Mouse (Mus musculus): Measurements from ENCODE around the gene Copg1. TPM values are rescaled to one million over a fixed set of nuclear protein-coding genes. Genes with fewer than 3 reads are reported as not detected.

Copg1 gene
- 128 and 138 TPM in 2 replicates for polyA plus RNA-seq (2014; fragmentation: Nextera tagmentation; extraction: Ambion mirVana)

DNA sequence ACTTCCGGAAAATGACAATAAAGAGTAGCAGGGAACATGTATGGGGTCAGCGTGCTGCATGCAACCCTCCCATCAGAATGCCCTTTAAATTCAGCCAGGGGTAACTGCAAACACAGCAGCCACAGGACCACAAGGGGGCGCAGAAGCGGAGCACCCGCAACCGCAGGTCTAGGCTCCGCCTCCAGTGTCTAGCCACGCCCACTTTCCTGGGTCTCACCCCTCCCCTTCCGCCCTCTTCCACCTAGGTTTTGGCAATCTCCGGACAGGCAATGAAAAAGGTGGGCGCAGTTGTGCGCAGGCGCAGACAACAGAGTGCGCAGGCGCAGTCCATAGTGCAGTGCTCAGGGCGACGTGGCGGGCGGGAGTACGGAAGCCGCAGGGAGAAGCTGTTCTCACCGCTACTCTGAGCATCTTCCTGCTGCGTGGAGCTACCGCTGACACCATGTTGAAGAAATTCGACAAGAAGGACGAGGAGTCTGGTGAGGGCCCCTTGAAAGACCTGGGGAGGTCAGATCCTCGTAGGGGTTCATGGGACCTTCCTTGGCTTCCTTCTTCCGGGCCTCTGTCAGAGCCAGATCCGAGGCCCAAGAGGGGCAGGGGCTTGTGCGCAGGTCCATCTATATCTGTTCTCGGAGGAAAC is at the start of gene Copg1:
Gene Copg1 (plus strand): TSS at position 221 of the 640 bp plus-strand sequence.
- H3K4me3 ChIP-seq (ENCODE audit: low read depth, low read length) = peak within 1 kb of the TSS; percentile 67
- peak; percentile 97 for ATAC-seq (ENCODE audit: low FRiP score)

DNA sequence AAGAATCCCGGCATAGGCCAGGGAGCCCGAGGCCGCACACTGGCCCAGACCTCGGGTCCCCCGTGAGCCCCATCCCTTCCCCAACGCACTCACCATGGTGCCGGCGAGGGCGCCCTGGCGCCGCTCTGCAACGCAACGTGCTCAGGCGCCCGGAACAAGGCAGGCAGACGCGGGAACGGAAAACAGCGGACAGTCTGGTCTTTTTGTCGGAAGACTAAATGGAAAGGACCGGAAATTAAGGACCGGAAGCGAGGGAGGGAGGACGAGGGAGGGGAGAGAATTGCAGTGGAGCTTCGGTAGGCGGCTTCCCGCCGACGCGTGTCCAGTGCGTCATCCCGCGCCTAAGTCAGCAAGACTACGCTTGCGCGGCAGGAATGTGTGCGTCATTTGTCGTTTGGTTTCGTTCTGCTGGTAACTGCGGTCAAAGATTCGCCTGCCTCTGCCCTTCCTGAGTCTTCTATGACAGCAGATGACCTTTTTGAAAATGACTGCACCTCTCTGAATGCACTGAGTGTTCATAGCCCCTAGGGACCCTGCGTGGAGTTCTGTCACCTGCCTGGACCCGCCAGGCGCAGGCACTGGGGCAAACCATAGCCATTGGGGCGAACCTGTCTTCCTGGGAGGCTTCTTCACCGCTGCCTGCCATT is 48.9 kb upstream of the Copg1 start, which contains the start of gene Isy1:
Gene Isy1 (minus strand): TSS at position 248 of the 647 bp plus-strand sequence.
- H3K4me1 ChIP-seq (replicated peaks; ENCODE audit: control insufficient read depth, insufficient read depth, low read length) = no peaks in the 10 kb centered on the region
- peak within 1 kb of the TSS; percentile 91 for H3K9ac ChIP-seq (ENCODE audit: low read depth, low read length)
- H3K27me3 ChIP-seq (ENCODE audit: control insufficient read depth, insufficient read depth, low read length) = no peaks in the 10 kb centered on the region
- H3K4me2 ChIP-seq (replicated peaks; ENCODE audit: low read depth, low read length) = peak within 1 kb of the TSS; percentile 87
- peaks cover 6% of the 10 kb centered on the region; the same call in 1 of the 2 replicates for H3K36me3 ChIP-seq (ENCODE audit: control insufficient read depth, insufficient read depth, low read length)
- H3K9me3 ChIP-seq (ENCODE audit: control insufficient read depth, low read length) = no peaks in the 10 kb centered on the region
- under 1% methylated on average over 46 of the region's 46 CpGs for whole genome bisulfite sequencing
- peak; percentile 96 for DNase-seq (ENCODE audit: low spot score)
- H3K4me3 ChIP-seq (ENCODE audit: low read depth, low read length) = peak within 1 kb of the TSS; percentile 70
- peak within 1 kb of the TSS; percentile 82 for H3K27ac ChIP-seq (ENCODE audit: low read depth, low read length)
- peak; percentile 97 for ATAC-seq (ENCODE audit: low FRiP score)

More for the DNA sequence above, at the start of gene Copg1:
- H3K36me3 ChIP-seq (ENCODE audit: control insufficient read depth, insufficient read depth, low read length) = no peaks in the 10 kb centered on the region; the same call in 1 of the 2 replicates
- peak within 1 kb of the TSS; percentile 65 for H3K4me2 ChIP-seq (replicated peaks; ENCODE audit: low read depth, low read length)
- H3K4me1 ChIP-seq (replicated peaks; ENCODE audit: control insufficient read depth, insufficient read depth, low read length) = no peaks in the 10 kb centered on the region
- DNase-seq (ENCODE audit: low spot score) = peak; percentile 100
- no peak within 1 kb of the TSS; the same call in 1 of the 2 replicates for H3K27ac ChIP-seq (ENCODE audit: low read depth, low read length)
- H3K9ac ChIP-seq (ENCODE audit: low read depth, low read length) = peak within 1 kb of the TSS; percentile 75
- no peaks in the 10 kb centered on the region for H3K9me3 ChIP-seq (ENCODE audit: control insufficient read depth, low read length)
- no peaks in the 10 kb centered on the region for H3K27me3 ChIP-seq (ENCODE audit: control insufficient read depth, insufficient read depth, low read length)
- under 1% methylated on average over 31 of the region's 31 CpGs for WGBS

DNA sequence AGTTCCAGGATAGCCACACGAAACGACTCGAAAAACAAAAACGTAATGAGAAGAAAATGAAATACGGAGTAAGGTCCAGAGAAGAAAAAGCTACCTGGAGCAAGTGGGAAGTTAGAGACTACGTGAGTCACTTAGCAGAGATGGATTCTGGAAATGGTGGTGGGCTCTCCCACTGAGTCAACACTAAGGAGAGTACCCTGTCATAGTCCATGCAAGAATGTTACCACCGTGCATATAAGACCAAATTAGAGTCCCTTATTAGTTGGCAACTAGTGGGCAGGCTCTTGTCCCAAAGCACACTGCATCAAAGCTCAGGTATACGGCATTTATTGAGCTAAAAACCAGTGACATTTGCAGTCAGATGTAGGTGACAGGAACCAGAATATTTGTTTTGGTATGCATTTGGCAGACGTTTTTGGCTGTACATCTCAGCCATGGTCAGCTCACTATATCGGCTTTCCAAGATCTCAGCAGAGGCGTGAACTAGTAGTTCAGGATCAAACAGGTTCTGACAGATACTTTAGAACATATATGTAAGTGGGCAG is 47.7 kb upstream of the Copg1 start:
- WGBS = 66% methylated on average over 11 of the region's 11 CpGs
- Histone ChIP-seq H3K4me1 (replicated peaks; ENCODE audit: control insufficient read depth, insufficient read depth, low read length) (no peaks in the 10 kb centered on the region), H3K27me3 (ENCODE audit: control insufficient read depth, insufficient read depth, low read length) (no peaks in the 10 kb centered on the region), H3K27ac (ENCODE audit: low read depth, low read length) (no peak overlapping the region), H3K36me3 (ENCODE audit: control insufficient read depth, insufficient read depth, low read length) (peaks cover 11% of the 10 kb centered on the region), H3K9me3 (ENCODE audit: control insufficient read depth, low read length) (no peaks in the 10 kb centered on the region), H3K4me2 (replicated peaks; ENCODE audit: low read depth, low read length) (no peak overlapping the region), H3K4me3 (ENCODE audit: low read depth, low read length) (no peak overlapping the region), H3K9ac (ENCODE audit: low read depth, low read length) (no peak overlapping the region)
- DNase-seq (ENCODE audit: low spot score) (no peak), ATAC-seq (ENCODE audit: low FRiP score) (no peak)

DNA sequence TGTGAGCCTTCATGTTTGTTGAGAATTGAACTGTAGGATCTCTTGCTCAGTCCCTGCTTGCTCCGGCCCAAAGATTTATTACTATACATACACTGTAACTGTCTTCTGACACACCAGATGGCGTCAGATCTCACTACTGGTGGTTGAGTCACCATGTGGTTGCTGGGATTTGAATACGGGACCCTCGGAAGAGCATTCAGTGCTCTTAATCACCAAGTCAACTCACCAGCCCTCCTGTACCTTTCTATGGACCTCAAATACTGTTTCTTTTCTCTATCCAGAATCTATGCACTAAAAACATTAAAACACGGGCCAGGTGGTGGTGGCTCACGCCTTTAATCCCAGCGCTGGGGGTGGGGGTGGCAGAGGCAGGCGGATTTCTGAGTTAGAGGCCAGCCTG is 46.0 kb upstream of the Copg1 start:
- Histone ChIP-seq H3K4me3 (ENCODE audit: low read depth, low read length) (no peak overlapping the region), H3K27ac (ENCODE audit: low read depth, low read length) (no peak overlapping the region), H3K4me2 (replicated peaks; ENCODE audit: low read depth, low read length) (no peak overlapping the region), H3K9ac (ENCODE audit: low read depth, low read length) (no peak overlapping the region), H3K9me3 (ENCODE audit: control insufficient read depth, low read length) (no peaks in the 10 kb centered on the region), H3K36me3 (ENCODE audit: control insufficient read depth, insufficient read depth, low read length) (peaks cover 18% of the 10 kb centered on the region), H3K4me1 (replicated peaks; ENCODE audit: control insufficient read depth, insufficient read depth, low read length) (no peaks in the 10 kb centered on the region), H3K27me3 (ENCODE audit: control insufficient read depth, insufficient read depth, low read length) (no peaks in the 10 kb centered on the region)
- no peak for DNase-seq (ENCODE audit: low spot score)
- ATAC-seq (ENCODE audit: low FRiP score) = no peak
- 84% methylated on average over 8 of the region's 8 CpGs for WGBS

DNA sequence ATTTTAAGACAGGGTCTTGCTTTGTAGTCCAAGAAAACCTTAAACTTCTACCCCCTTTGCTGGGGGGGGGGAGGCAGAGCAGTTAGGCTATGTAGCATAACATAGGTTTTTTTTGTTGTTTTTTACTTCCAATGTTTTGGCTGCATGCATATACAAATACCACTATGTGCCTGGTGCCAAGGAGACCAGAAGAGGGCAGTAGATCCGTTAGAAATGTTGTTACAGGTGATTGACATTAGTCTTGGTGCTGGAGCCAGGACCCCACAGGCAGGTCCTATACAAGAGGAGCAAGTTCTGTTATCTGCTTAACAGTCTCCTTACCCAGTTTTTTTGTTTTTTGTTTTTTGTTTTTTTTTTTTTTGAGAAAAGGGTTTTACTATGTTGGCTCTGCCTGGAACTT is 45.4 kb upstream of the Copg1 start:
- Histone ChIP-seq H3K27me3 (ENCODE audit: control insufficient read depth, insufficient read depth, low read length) (no peaks in the 10 kb centered on the region), H3K36me3 (ENCODE audit: control insufficient read depth, insufficient read depth, low read length) (peaks cover 18% of the 10 kb centered on the region), H3K9ac (ENCODE audit: low read depth, low read length) (no peak overlapping the region), H3K4me3 (ENCODE audit: low read depth, low read length) (no peak overlapping the region), H3K9me3 (ENCODE audit: control insufficient read depth, low read length) (no peaks in the 10 kb centered on the region), H3K27ac (ENCODE audit: low read depth, low read length) (no peak overlapping the region), H3K4me2 (replicated peaks; ENCODE audit: low read depth, low read length) (no peak overlapping the region), H3K4me1 (replicated peaks; ENCODE audit: control insufficient read depth, insufficient read depth, low read length) (no peaks in the 10 kb centered on the region)
- ATAC-seq (ENCODE audit: low FRiP score) = no peak
- WGBS = 4% methylated on average over 1 of the region's 1 CpGs
- no peak for DNase-seq (ENCODE audit: low spot score)

DNA sequence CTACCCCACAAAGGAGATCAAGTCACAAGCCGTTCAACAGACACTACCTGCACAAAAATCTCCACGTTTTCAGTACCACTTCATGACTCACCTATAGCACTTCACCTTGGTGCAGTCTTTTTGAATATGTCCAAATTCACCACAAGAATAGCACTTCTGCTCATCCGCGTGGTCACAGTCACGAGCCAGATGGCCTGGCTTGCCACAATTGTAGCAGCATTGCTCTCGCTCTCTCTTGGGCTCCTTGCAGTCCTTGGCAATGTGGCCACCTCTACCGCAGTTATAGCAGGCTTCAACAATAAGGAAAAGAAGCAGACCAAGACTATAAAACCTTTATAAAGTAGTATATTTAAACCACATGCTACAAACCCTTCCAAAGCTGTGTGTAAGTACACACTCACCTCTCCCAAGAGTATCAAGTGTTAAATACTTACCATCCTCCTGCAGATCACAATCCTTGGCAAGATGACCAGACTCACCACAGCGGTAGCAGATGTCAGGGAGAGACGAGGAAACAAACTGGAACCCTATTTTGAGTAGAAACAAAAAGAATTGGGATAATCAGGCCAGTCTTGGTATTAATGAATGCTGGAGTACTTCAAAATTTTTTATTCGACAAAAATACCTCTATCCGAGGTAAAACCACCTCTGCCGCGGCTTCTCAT is 42.5 kb upstream of the Copg1 start:
- Histone ChIP-seq H3K4me2 (replicated peaks; ENCODE audit: low read depth, low read length) (no peak overlapping the region), H3K27me3 (ENCODE audit: control insufficient read depth, insufficient read depth, low read length) (no peaks in the 10 kb centered on the region), H3K9me3 (ENCODE audit: control insufficient read depth, low read length) (no peaks in the 10 kb centered on the region), H3K9ac (ENCODE audit: low read depth, low read length) (no peak overlapping the region), H3K4me1 (replicated peaks; ENCODE audit: control insufficient read depth, insufficient read depth, low read length) (peaks cover 3% of the 10 kb centered on the region; the same call in 1 of the 2 replicates), H3K4me3 (ENCODE audit: low read depth, low read length) (no peak overlapping the region), H3K27ac (ENCODE audit: low read depth, low read length) (no peak overlapping the region), H3K36me3 (ENCODE audit: control insufficient read depth, insufficient read depth, low read length) (peaks cover 18% of the 10 kb centered on the region)
- no peak for DNase-seq (ENCODE audit: low spot score)
- ATAC-seq (ENCODE audit: low FRiP score) = no peak
- WGBS = 94% methylated on average over 13 of the region's 13 CpGs

DNA sequence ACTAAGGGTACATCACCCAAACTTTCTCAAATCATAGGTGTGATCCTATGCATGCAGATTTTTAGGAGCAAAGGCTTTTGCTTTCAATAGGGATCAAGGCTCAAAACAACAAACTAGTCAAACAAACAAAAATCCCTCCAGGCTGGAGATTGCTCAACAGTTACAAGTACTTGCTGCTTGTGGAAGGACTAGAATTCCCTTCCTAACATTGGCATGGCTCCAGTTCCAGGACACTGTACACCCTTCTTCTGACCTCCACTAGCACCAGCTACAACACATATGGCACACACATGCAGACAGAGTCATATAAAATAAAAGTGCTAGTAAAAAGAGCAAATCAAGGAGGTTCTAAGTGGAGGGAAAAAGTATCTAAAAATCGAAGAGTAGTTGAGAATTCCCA is 40.8 kb upstream of the Copg1 start:
- no peaks in the 10 kb centered on the region for H3K27me3 ChIP-seq (ENCODE audit: control insufficient read depth, insufficient read depth, low read length)
- H3K4me1 ChIP-seq (replicated peaks; ENCODE audit: control insufficient read depth, insufficient read depth, low read length) = peaks cover 3% of the 10 kb centered on the region; the same call in 1 of the 2 replicates
- H3K9me3 ChIP-seq (ENCODE audit: control insufficient read depth, low read length) = no peaks in the 10 kb centered on the region
- 82% methylated on average over 1 of the region's 1 CpGs for WGBS
- no peak for ATAC-seq (ENCODE audit: low FRiP score)
- H3K4me3 ChIP-seq (ENCODE audit: low read depth, low read length) = no peak overlapping the region
- DNase-seq (ENCODE audit: low spot score) = no peak
- peaks cover 18% of the 10 kb centered on the region for H3K36me3 ChIP-seq (ENCODE audit: control insufficient read depth, insufficient read depth, low read length)
- H3K4me2 ChIP-seq (replicated peaks; ENCODE audit: low read depth, low read length) = no peak overlapping the region
- H3K27ac ChIP-seq (ENCODE audit: low read depth, low read length) = no peak overlapping the region
- no peak overlapping the region for H3K9ac ChIP-seq (ENCODE audit: low read depth, low read length)

DNA sequence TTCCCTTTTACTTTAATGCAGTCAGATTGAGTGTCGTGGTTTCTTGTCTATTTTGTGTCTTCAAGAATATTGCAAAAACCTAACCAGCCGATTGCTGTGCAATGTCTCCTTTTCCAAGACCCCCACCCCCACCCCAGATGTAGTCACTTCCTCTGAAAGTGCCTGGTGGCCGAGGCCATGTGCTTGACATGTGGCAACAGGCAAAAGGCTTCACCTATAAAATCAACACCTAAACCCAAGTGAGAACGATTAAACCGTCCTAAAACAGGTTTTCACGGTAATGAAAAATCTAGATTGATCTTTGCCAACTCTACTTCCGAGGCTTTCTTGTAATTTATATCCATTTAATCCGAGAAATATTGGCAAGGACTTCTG is 37.8 kb upstream of the Copg1 start:
- Histone ChIP-seq H3K4me2 (replicated peaks; ENCODE audit: low read depth, low read length) (peak overlapping the region; percentile 78), H3K4me1 (replicated peaks; ENCODE audit: control insufficient read depth, insufficient read depth, low read length) (peaks cover 3% of the 10 kb centered on the region; the same call in 1 of the 2 replicates), H3K27ac (ENCODE audit: low read depth, low read length) (no peak overlapping the region), H3K9ac (ENCODE audit: low read depth, low read length) (peak overlapping the region; percentile 99), H3K9me3 (ENCODE audit: control insufficient read depth, low read length) (no peaks in the 10 kb centered on the region), H3K4me3 (ENCODE audit: low read depth, low read length) (peak overlapping the region; percentile 100), H3K36me3 (ENCODE audit: control insufficient read depth, insufficient read depth, low read length) (peaks cover 8% of the 10 kb centered on the region), H3K27me3 (ENCODE audit: control insufficient read depth, insufficient read depth, low read length) (no peaks in the 10 kb centered on the region)
- WGBS = under 1% methylated on average over 8 of the region's 8 CpGs
- ATAC-seq (ENCODE audit: low FRiP score) (no peak), DNase-seq (ENCODE audit: low spot score) (peak; percentile 47)
